Mouse (Mus musculus): ENCODE data around the gene Camk2n1.
A peak's percentile ranks its signal among the peaks of the same experiment; 100 is the strongest.
"Not testable (repeated sequence)": the region's sequence is repeated elsewhere in the genome, so short reads cannot be mapped to it uniquely, and the experiment has no call there.

Camk2n1 gene

DNA sequence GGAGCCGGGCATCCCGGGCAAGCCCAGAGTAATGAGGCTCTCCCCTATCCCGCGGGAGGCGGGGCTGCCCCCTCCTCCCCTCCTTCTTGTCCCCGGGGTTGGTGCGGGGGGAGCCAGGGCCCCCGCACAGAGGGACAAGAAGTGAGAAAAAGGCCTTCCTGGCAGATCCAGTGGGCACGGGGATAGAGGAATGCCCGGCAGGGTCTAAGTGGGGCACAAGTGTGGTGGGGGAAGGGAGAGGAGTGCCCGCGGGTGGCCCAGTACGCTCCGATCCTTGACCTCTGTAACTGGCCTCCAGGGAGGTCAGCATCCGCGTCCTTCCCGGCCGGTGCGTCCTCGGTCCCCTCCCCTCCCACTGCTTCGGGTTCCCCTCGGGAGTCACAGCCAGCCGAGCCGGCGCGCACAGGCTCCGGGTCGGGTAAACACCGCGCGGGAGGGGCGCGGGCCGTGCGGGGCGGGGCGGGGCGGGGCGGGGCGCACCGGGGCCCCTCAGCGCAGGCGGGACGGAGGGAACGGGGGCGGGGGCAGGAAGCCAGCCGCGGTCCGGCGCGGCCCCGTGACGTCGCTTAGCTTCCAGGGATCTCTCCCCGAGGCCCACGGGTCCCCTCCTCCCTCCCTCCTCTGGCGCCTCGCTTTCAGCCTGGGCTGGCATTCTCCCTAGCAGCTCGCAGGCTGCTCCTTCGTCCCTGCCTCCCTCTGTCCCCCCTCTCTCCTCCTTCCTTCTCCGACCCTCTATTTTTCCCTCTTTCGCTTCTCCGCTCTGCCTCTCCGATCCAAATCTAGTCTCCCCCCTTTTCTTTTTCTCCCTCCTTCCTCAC is at the start of gene Camk2n1:
Gene Camk2n1, plus strand, starts transcription at position 562 of the 818 bp plus-strand sequence.
- DNase-seq: peak; percentile 57

DNA sequence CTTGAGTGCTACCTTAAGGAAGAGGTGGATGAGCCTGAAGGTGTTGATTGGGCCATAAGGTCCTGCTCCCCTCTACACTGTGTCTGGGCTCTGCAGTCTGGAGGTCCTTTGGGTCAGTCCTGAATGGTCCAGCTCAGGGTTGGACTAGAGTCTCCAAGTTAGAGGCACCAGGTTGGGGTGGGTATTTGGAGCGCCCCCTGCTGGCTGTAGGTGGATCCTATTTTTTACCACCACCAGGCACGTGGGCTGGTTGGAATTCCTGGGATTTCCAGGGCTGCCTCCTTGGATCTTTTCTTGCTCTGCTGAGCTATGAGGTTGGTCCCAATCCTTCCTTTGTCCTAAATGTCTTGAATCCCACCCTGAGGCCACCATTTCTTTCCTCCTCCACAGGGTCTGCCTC is 49.3 kb upstream of the Camk2n1 start:
- DNase-seq: peak; percentile 63

- DNase-seq: no peak
These were observed 46.5 kb upstream of the Camk2n1 start for GRCm38 (mm10) chr4:138407479-138408194.

GRCm38 (mm10) chr4:138411011-138411410 is 43.1 kb upstream of the Camk2n1 start:
- no peak for DNase-seq

DNA sequence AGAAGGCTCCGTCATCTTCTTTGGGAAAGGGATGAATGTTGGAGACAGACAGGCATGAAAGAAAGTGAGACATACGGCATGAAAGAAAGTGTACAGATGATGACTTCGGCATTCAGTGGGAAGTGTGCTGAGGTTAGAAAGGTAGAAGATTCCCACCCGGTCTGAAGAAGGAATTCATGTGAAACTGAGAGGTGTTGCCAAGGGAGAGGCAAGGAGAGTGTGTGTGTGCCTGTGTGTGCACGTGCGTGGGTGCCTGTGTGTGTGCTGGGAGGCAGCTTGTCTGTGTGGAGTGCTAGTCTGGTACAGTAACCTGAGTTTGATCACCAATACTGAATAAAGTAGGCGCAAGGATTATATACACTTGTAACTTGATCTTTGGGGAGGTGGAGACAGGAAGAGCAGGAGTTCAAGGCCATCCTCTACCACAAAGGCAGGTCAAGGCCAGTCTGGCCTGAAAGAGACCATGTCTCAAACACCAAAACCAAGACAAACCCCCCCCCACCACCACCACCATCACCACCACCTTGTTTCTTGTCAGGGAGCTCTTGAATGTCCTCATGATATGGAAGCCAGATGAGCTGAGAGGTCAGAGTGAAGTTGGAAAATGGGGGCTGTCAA is 42.5 kb upstream of the Camk2n1 start:
- DNase-seq: no peak

GRCm38 (mm10) chr4:138414725-138415124 is 39.4 kb upstream of the Camk2n1 start:
- no peak for DNase-seq

DNA sequence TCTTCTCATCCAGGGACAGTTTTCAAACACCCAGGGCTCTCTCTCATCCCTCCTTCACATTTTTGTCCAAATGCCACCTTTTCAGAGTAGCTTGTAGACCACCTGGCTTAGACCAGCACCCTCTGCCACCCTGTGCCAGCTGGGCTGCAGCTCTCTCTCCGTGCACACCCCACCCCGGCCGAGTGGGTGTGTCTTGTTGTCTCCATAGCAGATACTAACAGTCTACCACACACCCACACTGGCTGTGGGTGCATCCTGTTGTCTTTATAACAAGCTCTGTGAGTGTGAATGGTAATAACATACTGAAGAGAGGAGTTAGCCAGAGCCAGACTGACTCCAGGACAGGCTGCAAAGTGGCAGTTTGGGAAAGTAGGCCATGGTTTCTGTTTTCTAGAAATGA is 38.1 kb upstream of the Camk2n1 start:
- DNase-seq: no peak

DNA sequence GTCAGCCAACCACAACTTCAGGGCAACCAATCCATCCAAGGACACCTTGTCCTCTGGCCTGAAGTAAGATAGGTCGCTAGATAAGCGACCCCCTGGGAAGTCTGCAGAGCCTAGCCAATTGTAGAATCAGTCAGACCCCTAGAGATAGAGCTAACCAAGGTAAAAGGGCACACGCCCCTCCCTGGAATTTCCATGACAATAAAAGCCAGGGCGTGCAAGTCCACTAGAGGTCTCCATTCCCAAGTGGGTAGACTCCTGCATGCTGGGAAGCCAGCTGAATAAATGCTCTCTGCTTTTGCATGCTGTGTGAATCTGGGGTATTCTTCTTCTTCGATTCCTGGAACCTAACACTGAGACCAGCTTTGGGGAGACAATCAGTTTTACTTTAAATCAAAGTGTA is 37.7 kb upstream of the Camk2n1 start:
- no peak for DNase-seq

DNA sequence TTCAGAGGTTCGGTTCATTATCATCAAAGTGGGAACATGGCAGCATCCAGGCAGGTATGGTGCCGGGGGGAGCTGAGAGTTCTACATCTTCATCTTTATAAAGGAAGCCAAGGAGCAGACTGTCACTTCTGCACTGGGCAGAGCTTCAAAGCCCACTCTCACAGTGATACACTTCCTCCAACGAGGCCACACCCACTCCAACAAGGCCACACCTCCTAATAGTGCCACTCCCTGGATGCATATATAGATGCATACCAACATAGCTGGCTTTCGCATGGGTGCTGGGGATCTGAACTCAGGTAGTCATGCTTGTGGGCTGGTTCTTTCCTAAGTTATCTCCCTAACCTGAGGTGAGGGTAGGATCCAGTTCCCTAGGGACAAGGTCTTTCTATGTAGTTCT is 36.2 kb upstream of the Camk2n1 start:
- DNase-seq: no peak

DNA sequence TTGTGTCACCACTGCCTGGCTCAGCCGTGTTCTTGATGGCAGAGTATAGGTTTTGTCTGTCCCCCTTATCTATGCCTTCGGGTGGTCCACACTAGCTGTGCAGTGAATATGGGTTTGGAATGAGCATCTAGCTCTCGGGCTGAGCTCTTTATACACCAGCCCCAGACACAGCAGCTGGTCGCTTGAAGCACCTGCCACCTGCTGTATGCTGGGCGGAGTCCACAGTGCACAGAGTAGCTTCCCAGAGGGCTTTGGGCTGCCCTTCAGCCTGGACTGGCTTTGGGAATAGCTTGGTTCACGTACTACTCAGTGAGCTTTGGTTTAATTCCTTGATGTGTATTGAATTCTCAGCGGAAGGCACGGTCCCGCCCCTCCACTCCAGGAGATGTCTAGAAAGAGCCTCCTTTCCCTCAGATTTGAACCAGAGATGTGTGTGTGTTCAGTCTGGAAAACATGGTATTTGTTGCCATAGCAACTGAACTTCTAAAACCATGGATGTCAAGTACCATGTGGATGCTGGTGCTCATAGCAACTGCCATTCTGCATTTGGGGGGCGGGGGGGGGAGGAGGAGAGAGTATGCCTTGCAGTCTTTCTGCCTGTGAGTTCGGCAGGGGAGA is 35.7 kb upstream of the Camk2n1 start:
- no peak for DNase-seq

- no peak for DNase-seq
These were observed 29.1 kb upstream of the Camk2n1 start for GRCm38 (mm10) chr4:138425028-138425427.

- not testable (repeated sequence) for DNase-seq
These were observed 28.5 kb upstream of the Camk2n1 start for GRCm38 (mm10) chr4:138425604-138426003.

DNA sequence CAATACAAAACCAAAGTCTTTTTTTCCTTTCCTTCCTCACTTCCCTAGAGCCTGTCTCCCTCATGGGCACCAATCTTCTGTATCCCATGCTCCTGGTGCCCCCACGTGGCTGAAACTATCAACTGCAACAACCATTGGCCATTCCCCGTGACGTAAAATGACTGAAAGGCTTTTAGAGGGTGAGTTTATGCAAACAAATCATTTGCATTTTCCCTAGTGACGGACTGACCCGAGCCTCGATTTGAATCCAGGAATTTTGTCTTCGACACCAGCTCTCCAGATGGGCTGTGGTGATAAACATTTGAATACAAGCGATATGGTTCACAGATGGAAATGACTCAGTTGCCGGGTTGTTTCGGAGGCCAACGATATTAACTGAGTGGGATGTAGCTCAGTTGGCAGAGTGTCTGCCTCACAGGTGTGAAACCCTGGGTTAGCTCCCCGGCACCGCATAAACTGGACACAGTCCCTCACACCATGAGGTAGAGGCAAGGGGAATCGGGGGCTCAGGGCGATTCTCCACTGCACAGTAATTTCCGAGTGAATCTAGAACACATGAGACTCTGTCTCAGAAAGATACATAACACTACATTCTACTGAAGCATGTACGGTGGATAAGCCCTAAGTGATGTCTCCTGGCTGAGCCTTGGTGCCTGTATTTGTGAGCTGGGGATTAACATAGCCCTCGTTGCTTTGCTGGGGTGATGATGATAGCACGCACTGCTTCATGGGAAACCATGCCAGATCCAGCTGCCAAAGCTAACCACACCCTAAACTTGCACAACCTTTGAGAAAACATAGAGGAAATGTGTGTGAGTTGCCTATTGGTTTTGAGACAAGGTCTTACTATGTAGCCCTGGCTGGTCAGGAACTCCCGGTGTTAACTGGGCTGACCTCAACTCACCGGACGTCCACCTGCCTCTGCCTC is 27.1 kb upstream of the Camk2n1 start:
- DNase-seq: peak; percentile 77

DNA sequence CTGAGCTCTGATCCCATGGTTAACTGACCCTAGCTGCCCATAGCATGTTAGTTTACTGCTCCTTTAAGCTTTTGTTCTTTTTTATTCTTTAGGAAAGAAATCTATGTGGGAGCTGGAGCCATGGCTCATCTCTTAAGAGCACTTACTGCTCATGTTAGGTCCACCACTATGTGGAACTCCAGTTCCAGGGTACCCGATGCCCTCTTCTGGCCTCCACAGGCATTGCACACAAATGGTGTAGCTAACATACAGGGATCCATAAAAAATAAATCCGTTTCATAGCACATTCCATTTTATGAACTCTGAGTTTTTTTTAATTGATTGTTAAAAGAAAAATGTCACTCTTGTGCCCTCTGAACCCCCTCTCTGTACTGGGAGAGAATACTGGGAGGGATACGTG is 24.3 kb upstream of the Camk2n1 start:
- DNase-seq: peak; percentile 75

DNA sequence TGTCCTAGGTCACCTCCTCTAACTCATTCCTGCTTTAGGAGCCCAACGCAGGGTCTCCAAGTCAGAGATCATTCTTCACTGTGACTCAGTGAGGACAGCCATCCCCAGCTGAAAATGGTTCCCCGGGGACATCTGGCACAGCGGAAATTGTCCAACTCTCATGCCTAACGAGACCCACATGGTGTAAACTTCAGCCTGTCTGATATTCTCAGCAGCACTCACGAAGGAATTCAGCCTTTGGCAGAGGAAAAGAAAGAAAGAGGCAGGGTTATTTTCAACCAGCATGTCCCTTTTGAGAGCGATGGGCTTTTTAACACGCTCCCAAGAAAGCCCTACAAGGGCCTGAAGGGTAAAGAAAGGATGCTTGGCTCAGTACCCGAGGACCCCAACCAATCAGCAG is 22.8 kb upstream of the Camk2n1 start:
- no peak for DNase-seq

GRCm38 (mm10) chr4:138434347-138435316 is 19.5 kb upstream of the Camk2n1 start, which contains the start of gene Mul1:
Mul1 (plus strand) TSS chr4:138434671.
- peak; percentile 97 for DNase-seq

DNA sequence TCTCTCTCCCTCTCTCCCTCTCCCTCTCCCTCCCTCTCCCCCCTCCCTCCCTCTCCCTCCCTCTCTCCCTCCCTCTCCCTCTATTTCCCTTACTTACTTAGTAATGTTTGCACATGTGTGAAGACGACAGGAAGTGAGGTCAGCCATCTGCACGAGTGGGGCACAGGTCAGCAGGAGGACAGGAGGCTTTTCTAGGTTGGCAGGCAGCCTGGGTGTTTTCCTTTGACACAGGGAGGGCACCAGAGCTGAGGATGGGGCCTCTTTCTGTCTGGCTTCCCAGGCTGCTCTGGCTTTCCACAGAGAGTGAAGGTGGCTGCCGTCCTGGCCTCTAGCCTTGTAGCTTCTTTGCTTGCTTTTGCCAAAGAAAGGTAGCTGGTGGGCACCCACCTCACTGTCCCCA is 14.1 kb upstream of the Camk2n1 start:
- no peak for DNase-seq

- DNase-seq: no peak
These were observed 9.2 kb upstream of the Camk2n1 start for GRCm38 (mm10) chr4:138444941-138445340.

DNA sequence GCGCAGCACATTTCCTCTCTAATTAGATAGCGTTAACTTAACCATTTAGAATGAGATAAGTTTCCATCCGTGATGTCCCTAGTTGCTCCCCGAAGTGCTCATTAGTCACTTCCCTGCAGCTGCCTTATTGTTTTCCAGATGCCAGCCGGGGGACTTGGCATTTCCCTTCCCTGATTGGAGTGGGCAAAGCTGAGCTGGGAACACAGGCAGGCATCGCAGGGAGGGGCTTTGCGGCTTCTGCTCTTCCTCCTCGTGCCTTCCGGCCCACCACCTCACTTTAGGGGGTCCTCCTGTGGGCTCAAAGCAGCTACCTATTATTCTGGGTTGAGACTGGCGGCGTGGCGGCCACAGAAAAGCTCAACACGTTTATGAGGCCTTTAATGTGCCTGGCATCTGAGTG is 7.1 kb upstream of the Camk2n1 start:
- DNase-seq: no peak

DNA sequence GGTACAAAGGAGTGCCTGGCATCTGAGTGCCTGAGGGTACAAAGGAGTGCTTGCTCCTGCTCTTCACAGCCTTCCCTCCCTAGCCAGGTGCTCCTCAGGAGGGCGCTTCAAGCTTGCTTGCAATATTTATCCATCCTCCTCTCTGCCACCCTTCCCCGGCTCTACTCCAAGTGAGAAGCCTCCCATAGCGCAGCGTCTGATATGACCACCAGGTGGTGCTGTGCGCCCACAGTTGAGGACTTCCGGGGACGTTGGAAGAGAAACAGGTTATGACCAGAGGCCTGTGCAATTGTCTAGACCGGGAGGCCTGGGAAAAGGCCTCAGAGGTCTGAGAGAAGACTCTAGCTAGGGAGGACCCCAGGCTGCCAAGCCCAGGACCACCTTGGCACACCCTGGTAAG is 6.7 kb upstream of the Camk2n1 start:
- peak; percentile 92 for DNase-seq

Measured in thymus, postnatal 4 days (tissue).